Mouse (Mus musculus) kidney, postnatal 0 days (tissue): ENCODE results near the gene Ctnnd2. TPM values are rescaled to one million over a fixed set of nuclear protein-coding genes. Genes with fewer than 3 reads are reported as not detected.

Experiments
- ATAC-seq: fragments of 200-750 bp; cut with Nextera tagmentation; replicated peaks from 2 replicates; pipeline ENCODE4 v1.8.0; 2017; ENCODE audit warnings: low read depth, moderate number of reproducible peaks, moderate TSS enrichment, moderate library complexity; ENCODE audit not compliant: low FRiP score
- DNase-seq: peaks from one replicate; pipeline ENCODE4 v3.0.0-alpha.2; 2016; ENCODE audit warnings: low spot score
- H3K27ac ChIP-seq: fragments of 300-500 bp; sonication (generic); 2 replicates; pipeline ENCODE4 v1.5.1; 2014; ENCODE audit warnings: mild to moderate bottlenecking
- H3K27me3 ChIP-seq: fragments of 300-500 bp; sonication (generic); 2 replicates; pipeline ENCODE4 v1.6.1; 2014; ENCODE audit warnings: low read length, mixed read lengths; ENCODE audit not compliant: insufficient read depth
- H3K36me3 ChIP-seq: fragments of 300-500 bp; sonication (generic); 2 replicates; pipeline ENCODE4 v1.6.1; 2014; ENCODE audit warnings: low read length, mixed read lengths; ENCODE audit not compliant: insufficient read depth
- H3K4me1 ChIP-seq: fragments of 300-500 bp; sonication (generic); replicated peaks from 2 replicates; pipeline ENCODE4 v1.6.1; 2014; ENCODE audit warnings: antibody characterized with exemption, low read length, mixed read lengths; ENCODE audit not compliant: insufficient read depth
- H3K4me2 ChIP-seq: fragments of 300-500 bp; sonication (generic); 2 replicates; pipeline ENCODE4 v1.6.1; 2014; ENCODE audit warnings: mild to moderate bottlenecking, low read length, moderate library complexity, mixed read lengths
- H3K4me3 ChIP-seq: fragments of 300-500 bp; sonication (generic); replicated peaks from 2 replicates; pipeline ENCODE4 v1.5.1; 2014; ENCODE audit warnings: low read depth, low read length
- H3K9ac ChIP-seq: fragments of 300-500 bp; sonication (generic); 2 replicates; pipeline ENCODE4 v1.6.1; 2014; ENCODE audit warnings: low read depth, low read length
- H3K9me3 ChIP-seq: fragments of 300-500 bp; sonication (generic); replicated peaks from 2 replicates; pipeline ENCODE4 v1.6.1; 2016; ENCODE audit warnings: low read length, inconsistent platforms, mixed read lengths
- CTCF ChIP-seq: IDR thresholded peaks from 2 replicates; pipeline ENCODE4 v1.5.1; 2016; ENCODE audit warnings: antibody characterized with exemption, low read depth, mild to moderate bottlenecking, moderate library complexity
- WGBS: fragments of 180-500 bp; shearing (Covaris S2); extraction: QIAGEN DNeasy Blood & Tissue Kit; methylation state at CpG from one replicate; pipeline ENCODE4 v1.1.7; 2014; 5-methylcytosine and 5-hydroxymethylcytosine counted together
- polyA plus RNA-seq: library from polyadenylated mRNA; unstranded; fragments of >200 nt; fragmentation: Nextera tagmentation; extraction: Ambion mirVana; gene quantifications from 2 replicates; pipeline ENCODE4 v1.2.1, GENCODE M21; 2015

Ctnnd2 gene
- polyA plus RNA-seq, 1 experiment from 2014 or later, result 2.8 TPM

- Histone ChIP-seq H3K4me3 (no peak overlapping the region), H3K4me1 (no peaks in the 10 kb centered on the region), H3K36me3 (no peaks in the 10 kb centered on the region), H3K27ac (no peak overlapping the region), H3K9me3 (no peaks in the 10 kb centered on the region), H3K4me2 (no peak overlapping the region), H3K9ac (no peak overlapping the region), H3K27me3 (no peaks in the 10 kb centered on the region)
- DNase-seq (peak; percentile 68), ATAC-seq (no peak)
- WGBS, result 66% methylated on average over 5 of the region's 5 CpGs
- TF ChIP-seq CTCF, result no peak
These were observed 741.0 kb downstream of the Ctnnd2 start for GRCm38 (mm10) chr15:30913360-30913759.

- no peaks in the 10 kb centered on the region for H3K27me3 ChIP-seq
- H3K4me3 ChIP-seq, result no peak overlapping the region
- no peak overlapping the region for H3K9ac ChIP-seq
- H3K4me1 ChIP-seq, result no peaks in the 10 kb centered on the region
- H3K27ac ChIP-seq, result no peak overlapping the region
- no peaks in the 10 kb centered on the region for H3K36me3 ChIP-seq
- H3K9me3 ChIP-seq, result no peaks in the 10 kb centered on the region
- no peak overlapping the region for H3K4me2 ChIP-seq
- ATAC-seq, result no peak; the same call in 1 of the 2 replicates
- peak; percentile 71 for DNase-seq
- WGBS, result 55% methylated on average over 5 of the region's 5 CpGs
- TF ChIP-seq CTCF, result no peak
These were observed 753.4 kb downstream of the Ctnnd2 start for GRCm38 (mm10) chr15:30925838-30926237.

- Histone ChIP-seq H3K4me3 (no peak overlapping the region), H3K27ac (no peak overlapping the region), H3K4me1 (no peaks in the 10 kb centered on the region), H3K9me3 (no peaks in the 10 kb centered on the region), H3K27me3 (no peaks in the 10 kb centered on the region), H3K4me2 (no peak overlapping the region), H3K36me3 (no peaks in the 10 kb centered on the region), H3K9ac (no peak overlapping the region)
- ATAC-seq, result no peak
- TF ChIP-seq CTCF, result peak; percentile 67
- DNase-seq, result peak; percentile 59
- WGBS, result 53% methylated on average over 7 of the region's 7 CpGs
These were observed 755.2 kb downstream of the Ctnnd2 start for GRCm38 (mm10) chr15:30927632-30928031.

GRCm38 (mm10) chr15:30931906-30932305 lies 759.5 kb downstream of the Ctnnd2 start:
- H3K27me3 ChIP-seq, result no peaks in the 10 kb centered on the region
- H3K27ac ChIP-seq, result no peak overlapping the region
- H3K9ac ChIP-seq, result no peak overlapping the region
- TF ChIP-seq CTCF, result no peak
- DNase-seq, result no peak
- ATAC-seq, result no peak
- H3K4me2 ChIP-seq, result no peak overlapping the region
- no peaks in the 10 kb centered on the region for H3K9me3 ChIP-seq
- 81% methylated on average over 5 of the region's 5 CpGs for WGBS
- no peak overlapping the region for H3K4me3 ChIP-seq
- no peaks in the 10 kb centered on the region for H3K4me1 ChIP-seq
- no peaks in the 10 kb centered on the region for H3K36me3 ChIP-seq

- TF ChIP-seq CTCF, result no peak
- Histone ChIP-seq H3K27me3 (no peaks in the 10 kb centered on the region), H3K36me3 (no peaks in the 10 kb centered on the region), H3K4me1 (no peaks in the 10 kb centered on the region), H3K9ac (no peak overlapping the region), H3K27ac (no peak overlapping the region), H3K9me3 (no peaks in the 10 kb centered on the region), H3K4me3 (no peak overlapping the region), H3K4me2 (no peak overlapping the region)
- ATAC-seq (no peak), DNase-seq (no peak)
- WGBS, result 53% methylated on average over 1 of the region's 1 CpGs
These were observed 773.5 kb downstream of the Ctnnd2 start for GRCm38 (mm10) chr15:30945863-30946262.

- no peaks in the 10 kb centered on the region for H3K9me3 ChIP-seq
- H3K27me3 ChIP-seq, result no peaks in the 10 kb centered on the region
- no peak overlapping the region for H3K4me3 ChIP-seq
- ATAC-seq, result no peak
- H3K9ac ChIP-seq, result no peak overlapping the region
- TF ChIP-seq CTCF, result no peak
- WGBS, result 77% methylated on average over 4 of the region's 4 CpGs
- H3K27ac ChIP-seq, result no peak overlapping the region
- no peak overlapping the region for H3K4me2 ChIP-seq
- H3K4me1 ChIP-seq, result no peaks in the 10 kb centered on the region
- DNase-seq, result no peak
- no peaks in the 10 kb centered on the region for H3K36me3 ChIP-seq
These were observed 786.1 kb downstream of the Ctnnd2 start for GRCm38 (mm10) chr15:30958513-30958912.
